8 mouse cellular contexts compared by ENCODE assay signal in the genomic region with DNA sequence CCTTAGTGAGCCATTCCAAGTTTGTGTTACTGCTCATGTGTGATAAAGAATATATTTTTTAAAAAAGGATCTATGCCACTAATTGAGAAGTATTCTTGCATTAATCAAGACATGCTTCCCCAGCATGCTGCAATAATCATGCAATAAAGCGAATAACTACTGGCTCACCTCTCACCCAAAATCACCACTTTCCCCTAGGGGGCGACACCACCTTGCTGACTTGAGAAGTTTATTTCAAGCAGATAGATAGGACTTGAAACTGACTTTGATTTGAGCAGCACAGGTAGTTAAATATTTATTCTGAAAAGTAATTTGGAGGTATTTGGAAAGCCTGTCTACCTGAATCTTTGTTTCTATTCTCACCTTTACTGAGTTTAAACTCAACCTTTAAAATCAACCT.
DNase-seq lines count a peak whose midpoint lies in the region; ATAC-seq and TF ChIP-seq lines count a peak whose summit lies in the region.
"Had no signal": no experiment of that assay in that cellular context is flagged by ENCODE, and none has a peak within 500 bp of the region (broad histone marks: within the 10 kb centered on the region; RNA-seq: fewer than 3 reads in every experiment).

No protein-coding gene starts in this region.

- TF ChIP-seq EP300 in MEL (IDR thresholded peaks at IDR 0.05; ENCODE audit: low read depth in 1 of 2, low read length in 2 of 2): no peak
- TF ChIP-seq EP300 in stomach, postnatal 0 days (optimal IDR thresholded peaks at IDR 0.05): no peak

- no peak overlapping the region for H3K9ac ChIP-seq in MEL (ENCODE audit: control insufficient read depth, low read depth, low read length, poor library complexity, severe bottlenecking)
- no peak overlapping the region for H3K9ac ChIP-seq in stomach, postnatal 0 days (ENCODE audit: low read length)
- H3K9ac ChIP-seq: embryonic facial prominence, embryonic 12.5 days had no signal

- no peaks in the 10 kb centered on the region for H3K27me3 ChIP-seq in MEL (ENCODE audit: control insufficient read depth in 1 of 2, insufficient read depth in 2 of 2, low read length in 2 of 2)
- H3K27me3 ChIP-seq in stomach, postnatal 0 days (ENCODE audit: control insufficient read depth, insufficient read depth, low read length): no peaks in the 10 kb centered on the region
- H3K27me3 ChIP-seq: embryonic facial prominence, embryonic 12.5 days had no signal

- H3K27ac ChIP-seq in MEL (ENCODE audit: control insufficient read depth, low read depth, low read length): no peak overlapping the region
- no peak overlapping the region for H3K27ac ChIP-seq in stomach, postnatal 0 days (replicated peaks)
- H3K27ac ChIP-seq: embryonic facial prominence, embryonic 12.5 days had no signal

- no peak for ATAC-seq in stomach, postnatal 0 days (ENCODE audit: low FRiP score, low TSS enrichment)

- no peak overlapping the region for H3K4me2 ChIP-seq in stomach, postnatal 0 days (replicated peaks; ENCODE audit: low read depth)
- H3K4me2 ChIP-seq: embryonic facial prominence, embryonic 12.5 days had no signal

- no peaks in the 10 kb centered on the region for H3K36me3 ChIP-seq in MEL (ENCODE audit: control insufficient read depth in 1 of 2, insufficient read depth in 2 of 2, low read length in 2 of 2)
- no peaks in the 10 kb centered on the region for H3K36me3 ChIP-seq in stomach, postnatal 0 days (ENCODE audit: control insufficient read depth, insufficient read depth, low read length)
- H3K36me3 ChIP-seq: embryonic facial prominence, embryonic 12.5 days had no signal

- H3K9me3 ChIP-seq in MEL (replicated peaks; ENCODE audit: insufficient read depth, low read length): no peaks in the 10 kb centered on the region
- no peaks in the 10 kb centered on the region for H3K9me3 ChIP-seq in stomach, postnatal 0 days (ENCODE audit: control insufficient read depth, low read length)
- H3K9me3 ChIP-seq: embryonic facial prominence, embryonic 12.5 days had no signal

- TF ChIP-seq CTCF in MEL (IDR thresholded peaks at IDR 0.05 in 2 of 3, conservative IDR thresholded peaks at IDR 0.05 in 1 of 3; ENCODE audit: control insufficient read depth in 1 of 3, insufficient read depth in 1 of 3, low read depth in 2 of 3, low read length in 3 of 3, poor library complexity in 1 of 3, severe bottlenecking in 1 of 3): peak; percentile 26 to 30 (median 29)
- peak; percentile 68 for TF ChIP-seq CTCF in stomach, postnatal 0 days (IDR thresholded peaks at IDR 0.05; ENCODE audit: low read depth)

- no peak overlapping the region for H3K4me3 ChIP-seq in MEL (ENCODE audit: control insufficient read depth in 1 of 2, insufficient read depth in 1 of 2, low read depth in 2 of 2, low read length in 2 of 2)
- H3K4me3 ChIP-seq in stomach, postnatal 0 days (ENCODE audit: low read depth, low read length): no peak overlapping the region
- H3K4me3 ChIP-seq: embryonic facial prominence, embryonic 12.5 days had no signal

- H3K4me1 ChIP-seq in MEL (ENCODE audit: control insufficient read depth in 1 of 2, insufficient read depth in 2 of 2, low read length in 2 of 2): no peaks in the 10 kb centered on the region
- no peaks in the 10 kb centered on the region for H3K4me1 ChIP-seq in stomach, postnatal 0 days (replicated peaks; ENCODE audit: control insufficient read depth, insufficient read depth)
- H3K4me1 ChIP-seq: embryonic facial prominence, embryonic 12.5 days had no signal

- no peaks in the 10 kb centered on the region for H3K79me2 ChIP-seq in MEL (ENCODE audit: control insufficient read depth, insufficient read depth, low read length, poor library complexity)

- peak; percentile 48 for DNase-seq in layer of hippocampus, adult 11-12 months (ENCODE audit: low spot score)
- no peak for DNase-seq in layer of hippocampus, postnatal 36 days
- peak; percentile 23 for DNase-seq in MEL (ENCODE audit: low read depth, low spot score)
- DNase-seq in adrenal gland, adult (ENCODE audit: inconsistent age in 2 of 2, low spot score in 1 of 2): peak; percentile 48 to 87
- peak; percentile 84 for DNase-seq in kidney, adult 9 months
- peak; percentile 31 for DNase-seq in stomach, postnatal 0 days (ENCODE audit: low spot score)
- no peak for DNase-seq in spleen, postnatal 36 days (ENCODE audit: low spot score in 2 of 2)

- whole genome bisulfite sequencing in stomach, postnatal 0 days: 45% methylated on average over 2 of the region's 2 CpGs

- no peak for TF ChIP-seq POLR2A in MEL (IDR thresholded peaks at IDR 0.05; ENCODE audit: control insufficient read depth in 1 of 2, insufficient read depth in 1 of 2, low read depth in 1 of 2, low read length in 2 of 2, poor library complexity in 1 of 2)

- TF ChIP-seq RAD21 in MEL (IDR thresholded peaks at IDR 0.05; ENCODE audit: low read depth, low read length): peak; percentile 13

TF ChIP-seq in MEL, 35 proteins besides CTCF, POLR2A, EP300 and RAD21:
- TF ChIP-seq ZMIZ1 (IDR thresholded peaks at IDR 0.05; ENCODE audit: low read depth, low read length) (no peak), POLR2AphosphoS5 (IDR thresholded peaks at IDR 0.05; ENCODE audit: borderline replicate concordance, low read depth, low read length) (no peak), MEF2A (IDR thresholded peaks at IDR 0.05; ENCODE audit: extremely low read depth, insufficient replicate concordance, low read depth, low read length, poor library complexity, severe bottlenecking) (no peak), GABPA (IDR thresholded peaks at IDR 0.05; ENCODE audit: low read depth, low read length) (no peak), CHD1 (IDR thresholded peaks at IDR 0.05; ENCODE audit: low read depth, low read length) (no peak), ZC3H11A (IDR thresholded peaks at IDR 0.05; ENCODE audit: low read depth, low read length) (no peak), UBTF (IDR thresholded peaks at IDR 0.05; ENCODE audit: borderline replicate concordance, insufficient read depth, low read depth, low read length) (no peak), NRF1 (IDR thresholded peaks at IDR 0.05; ENCODE audit: insufficient read depth, low read depth, low read length, poor library complexity, severe bottlenecking) (no peak), MXI1 (IDR thresholded peaks at IDR 0.05; ENCODE audit: low read depth, low read length) (no peak), HCFC1 (IDR thresholded peaks at IDR 0.05; ENCODE audit: low read depth, low read length) (no peak), POLR2AphosphoS2 (IDR thresholded peaks at IDR 0.05; ENCODE audit: low read length) (no peak), TAL1 (IDR thresholded peaks at IDR 0.05; ENCODE audit: low read length) (no peak), MYC (IDR thresholded peaks at IDR 0.05; ENCODE audit: low read depth, low read length) (no peak), BHLHE40 (IDR thresholded peaks at IDR 0.05; ENCODE audit: borderline replicate concordance, low read depth, low read length) (no peak), MAZ (IDR thresholded peaks at IDR 0.05; ENCODE audit: low read depth, low read length) (no peak), NELFE (IDR thresholded peaks at IDR 0.05; ENCODE audit: low read depth, low read length) (no peak), KAT2A (conservative IDR thresholded peaks at IDR 0.05; ENCODE audit: low read depth, low read length) (no peak), USF1 (IDR thresholded peaks at IDR 0.05; ENCODE audit: low read depth, low read length) (no peak)

Comparison
In these comparisons a context has a peak if more than half of its experiments do, and no peak if none do; other contexts are left out.
1. DNase-seq: peak in layer of hippocampus, adult 11-12 months (single experiment), MEL (single experiment), adrenal gland, adult (2 of 2), kidney, adult 9 months (single experiment) and stomach, postnatal 0 days (single experiment); none in layer of hippocampus, postnatal 36 days (0 of 2) and spleen, postnatal 36 days (0 of 2).